Mouse (Mus musculus) retina, embryonic 14.5 days (tissue): Measurements from ENCODE around the gene Os9.
"Not testable (repeated sequence)": the region's sequence is repeated elsewhere in the genome, so short reads cannot be mapped to it uniquely, and the experiment has no call there.

ENCODE experiments used
- DNase-seq: peaks from one replicate; pipeline ENCODE4 v3.0.0-alpha.2; 2015; ENCODE audit warnings: low spot score

The Os9 gene

GRCm38 (mm10) chr10:127080901-127081780 lies 39.8 kb downstream of the Os9 start:
- DNase-seq, result no peak

DNA sequence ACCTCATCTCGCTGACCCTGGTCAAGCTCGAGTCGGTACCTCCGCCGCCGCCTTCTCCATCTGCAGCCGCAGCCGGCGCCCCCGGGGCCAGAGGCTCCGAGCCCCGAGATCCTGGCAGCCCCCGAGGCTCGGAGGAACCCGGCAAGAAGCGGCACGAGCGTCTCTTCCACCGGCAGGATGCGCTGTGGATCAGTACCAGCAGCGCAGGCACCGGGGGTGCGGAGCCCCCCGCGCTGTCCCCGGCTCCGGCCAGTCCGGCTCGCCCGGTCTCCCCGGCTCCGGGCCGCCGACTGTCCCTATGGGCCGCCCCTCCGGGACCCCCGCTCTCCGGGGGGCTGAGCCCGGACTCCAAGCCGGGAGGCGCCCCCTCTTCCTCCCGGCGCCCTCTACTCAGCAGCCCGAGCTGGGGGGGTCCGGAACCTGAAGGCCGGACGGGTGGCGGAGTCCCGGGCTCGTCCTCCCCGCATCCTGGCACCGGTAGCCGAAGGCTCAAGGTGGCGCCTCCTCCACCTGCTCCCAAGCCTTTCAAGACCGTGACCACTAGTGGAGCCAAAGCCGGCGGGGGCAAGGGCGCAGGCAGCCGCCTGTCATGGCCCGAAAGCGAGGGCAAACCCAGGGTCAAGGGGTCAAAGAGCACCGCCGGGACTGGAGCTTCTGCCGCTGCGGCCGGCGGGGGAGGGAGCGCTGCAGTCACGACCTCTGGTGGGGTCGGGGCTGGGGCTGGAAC lies 41.1 kb downstream of the Os9 start:
- DNase-seq, result peak; percentile 59

DNA sequence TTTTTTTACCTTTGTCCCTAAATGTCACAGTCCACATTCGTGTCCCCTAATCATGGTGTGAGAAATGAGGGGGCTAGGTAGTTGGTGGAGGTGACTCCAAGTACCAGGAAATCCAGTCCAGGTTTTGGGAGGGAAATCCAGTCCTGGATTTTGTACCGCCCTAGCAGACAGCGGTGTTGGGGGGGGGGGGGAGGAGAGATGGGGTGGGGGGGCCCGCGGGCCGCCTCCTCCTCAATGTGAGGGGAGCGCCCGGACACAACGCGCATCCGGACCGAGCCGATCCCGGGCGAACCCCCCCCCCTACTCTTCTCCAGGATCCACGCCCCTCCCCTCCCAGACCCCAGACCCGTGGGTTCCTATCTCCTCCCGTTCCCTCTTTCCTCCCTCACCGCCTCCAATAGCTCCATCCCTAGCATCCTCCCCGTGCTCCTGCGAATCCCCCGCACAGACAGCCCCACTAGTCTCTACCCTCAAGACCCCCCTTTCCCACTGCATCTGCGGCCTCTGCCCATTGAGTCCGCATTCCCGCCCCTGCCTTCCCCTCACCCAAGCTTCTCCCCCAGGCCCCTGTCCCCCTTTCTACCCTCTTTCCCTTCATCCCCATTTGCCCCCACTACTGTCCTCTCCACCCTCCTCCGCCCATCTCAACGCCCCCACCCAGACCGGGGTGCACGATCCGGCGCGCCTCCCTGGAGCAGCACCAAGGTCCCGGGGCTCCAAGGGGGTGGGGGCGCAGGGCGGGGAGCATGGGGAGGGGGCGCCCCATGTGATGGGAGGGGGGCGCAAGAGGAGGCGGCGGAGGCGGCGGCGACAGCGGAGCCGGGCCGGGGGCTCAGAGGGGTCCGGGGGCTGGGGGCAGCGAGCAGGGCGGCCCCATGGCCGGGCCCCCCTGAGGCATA lies 42.0 kb downstream of the Os9 start:
- DNase-seq, result peak; percentile 75

- DNase-seq, result peak; percentile 39
Measured at GRCm38 (mm10) chr10:127078001-127078676, 42.8 kb downstream of the Os9 start.

- DNase-seq, result no peak
Measured at GRCm38 (mm10) chr10:127077515-127077914, 43.4 kb downstream of the Os9 start.

GRCm38 (mm10) chr10:127076082-127076481 lies 44.8 kb downstream of the Os9 start:
- DNase-seq, result no peak

DNA sequence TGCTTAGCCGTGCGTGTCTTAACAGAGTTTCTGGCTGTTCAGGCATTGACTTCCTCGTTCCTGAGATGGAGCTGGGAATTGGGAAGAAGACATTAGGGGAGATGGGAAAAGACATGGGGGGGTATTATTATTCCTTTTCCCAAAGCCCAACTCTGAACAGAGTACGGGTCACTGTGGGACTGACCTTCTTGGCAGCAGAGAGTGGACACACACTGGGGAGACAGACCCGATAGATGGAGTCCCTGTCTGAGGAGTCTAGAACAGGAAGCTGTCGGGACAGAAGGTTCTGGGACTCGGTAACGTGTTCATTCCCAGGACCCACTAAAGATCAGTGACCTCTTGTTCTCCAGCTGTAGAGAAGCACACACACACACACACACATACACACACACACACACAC lies 45.3 kb downstream of the Os9 start:
- no peak for DNase-seq

DNA sequence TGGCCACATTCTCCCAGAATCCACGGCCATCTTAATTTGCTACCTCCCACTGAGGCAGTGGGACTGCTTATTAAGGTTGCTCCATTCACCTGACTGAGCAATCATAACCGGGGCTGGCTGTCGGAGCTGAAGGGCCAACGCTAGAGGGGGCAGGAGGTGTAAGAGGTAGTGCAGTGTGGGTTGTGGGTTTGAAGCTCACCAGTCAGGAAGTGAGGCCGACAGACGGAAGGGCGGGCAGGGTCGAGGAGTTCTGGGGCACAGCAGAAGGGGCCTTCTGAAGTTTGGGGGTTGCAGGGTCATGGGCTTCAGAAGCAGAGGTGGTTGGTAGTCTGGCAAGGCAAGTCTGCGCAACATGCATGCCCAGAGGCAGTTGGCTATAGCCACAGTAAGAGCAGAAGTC lies 45.9 kb downstream of the Os9 start, which contains the start of gene Agap2:
Agap2 (plus strand) TSS at position 205 of the 400 bp plus-strand sequence.
- DNase-seq, result no peak

DNA sequence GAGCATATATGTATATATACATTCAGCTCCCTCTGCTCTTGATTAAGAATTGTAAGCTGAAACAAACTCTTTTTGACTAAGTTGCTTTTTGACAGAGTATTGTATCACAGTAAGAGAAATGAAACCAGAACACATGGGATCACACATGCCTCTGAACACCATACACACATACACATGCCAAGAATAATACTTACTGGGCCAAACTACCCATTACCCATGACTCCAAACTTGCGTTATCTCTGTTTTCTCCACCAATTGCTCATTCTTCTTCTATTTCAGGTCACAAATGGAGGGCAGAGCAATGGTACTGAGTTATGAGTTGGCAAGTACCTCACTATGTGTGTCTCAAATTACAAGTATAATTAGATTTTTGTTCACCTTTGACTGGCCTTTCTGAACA lies 47.0 kb downstream of the Os9 start:
- DNase-seq, result no peak

DNA sequence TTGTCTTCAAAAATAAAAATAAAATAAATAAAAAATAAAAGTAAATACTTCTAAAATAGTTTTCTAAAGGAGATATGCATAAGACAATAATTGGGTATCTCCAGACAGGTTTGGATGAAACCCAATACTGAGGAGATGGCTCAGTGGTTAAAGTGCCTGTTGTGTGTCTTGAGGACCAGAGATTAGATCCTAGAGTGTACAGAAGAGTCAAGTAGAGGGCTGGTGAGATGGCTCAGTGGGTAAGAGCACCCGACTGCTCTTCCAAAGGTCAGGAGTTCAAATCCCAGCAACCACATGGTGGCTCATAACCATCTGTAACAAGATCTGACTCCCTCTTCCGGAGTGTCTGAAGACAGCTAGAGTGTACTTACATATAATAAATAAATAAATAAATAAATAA lies 48.0 kb downstream of the Os9 start:
- DNase-seq, result not testable (repeated sequence)

GRCm38 (mm10) chr10:127072270-127072669 lies 48.7 kb downstream of the Os9 start:
- DNase-seq, result not testable (repeated sequence)

DNA sequence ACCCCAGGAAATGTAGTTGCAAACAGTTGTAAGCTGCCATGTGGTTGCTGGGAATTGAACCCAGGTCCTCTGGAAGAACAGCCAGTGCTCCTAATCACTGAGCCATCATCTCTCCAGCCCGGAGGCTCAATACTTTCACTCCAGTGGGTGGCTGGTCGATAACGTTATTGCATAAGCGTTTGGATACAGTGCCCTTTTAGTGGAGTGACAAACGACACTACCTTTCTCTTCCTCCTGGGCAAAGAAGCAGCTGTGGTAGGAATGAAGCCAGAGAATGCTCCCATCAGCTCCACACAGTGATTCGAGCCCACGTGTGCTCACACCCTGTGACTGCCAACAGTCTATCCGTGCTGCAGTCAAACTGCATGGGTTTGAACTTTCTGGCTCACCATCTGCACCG lies 49.7 kb downstream of the Os9 start:
- no peak for DNase-seq

GRCm38 (mm10) chr10:127070190-127071121 lies 50.5 kb downstream of the Os9 start, which contains the start of gene Tspan31:
Gene Tspan31, minus strand, starts transcription at chr10:127070264.
- DNase-seq, result peak; percentile 95

- peak; percentile 72 for DNase-seq
Measured at GRCm38 (mm10) chr10:127069281-127070189, 51.4 kb downstream of the Os9 start.

DNA sequence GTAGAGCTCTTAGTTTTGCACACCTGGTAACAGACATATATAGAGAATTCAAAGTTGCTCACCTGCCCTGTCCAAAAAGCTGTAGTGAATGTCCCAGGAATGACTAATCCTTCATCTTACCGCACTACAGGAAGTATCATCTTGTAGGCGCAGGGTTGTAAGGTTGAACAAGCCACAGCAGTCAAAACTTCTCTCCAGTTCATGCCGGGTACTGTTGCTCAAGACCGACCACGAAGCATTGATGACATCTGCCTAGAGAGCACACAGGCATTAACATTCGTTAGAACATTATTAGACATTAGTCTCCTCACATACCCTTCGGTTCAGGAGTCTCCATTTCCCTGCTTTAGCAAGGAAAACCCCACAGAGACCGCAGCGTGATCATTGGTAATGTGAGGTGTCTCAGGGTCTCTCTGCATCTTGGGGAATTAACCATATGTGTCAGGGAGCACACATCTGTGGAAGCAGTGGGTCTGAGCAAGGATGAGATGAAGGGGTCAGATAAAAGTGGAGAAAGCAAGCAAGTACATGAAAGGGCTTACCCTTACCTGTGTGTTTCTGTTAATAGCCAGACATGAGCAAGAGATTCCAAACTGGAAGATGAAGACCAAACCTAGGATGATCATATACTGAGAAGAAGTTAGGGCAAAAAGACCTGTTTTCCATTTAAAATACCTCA lies 52.4 kb downstream of the Os9 start:
- DNase-seq, result no peak

- DNase-seq, result no peak
Measured at GRCm38 (mm10) chr10:127066519-127067018, 54.4 kb downstream of the Os9 start.

DNA sequence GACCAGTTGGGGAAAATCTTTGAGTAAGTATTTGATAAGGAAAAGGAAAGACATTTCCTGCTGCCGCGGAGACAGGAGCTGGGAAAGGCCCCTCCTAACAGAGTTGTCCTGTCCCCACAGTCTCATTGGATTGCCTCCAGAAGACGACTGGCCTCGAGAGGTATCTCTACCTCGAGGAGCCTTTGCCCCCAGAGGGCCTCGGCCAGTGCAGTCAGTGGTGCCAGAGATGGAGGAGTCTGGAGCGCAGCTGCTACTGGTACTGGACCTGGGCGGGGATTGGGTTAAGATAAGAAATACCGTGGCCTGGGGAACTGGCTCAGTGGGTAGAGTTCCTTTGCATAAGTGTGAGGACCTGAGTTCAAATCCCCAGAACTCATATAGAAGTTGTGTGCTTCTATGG lies 55.0 kb downstream of the Os9 start:
- DNase-seq, result no peak
